Mouse (Mus musculus): ENCODE measurements around the gene Smg6. TPM values are rescaled to one million over a fixed set of nuclear protein-coding genes. Genes with fewer than 3 reads are reported as not detected.
A peak's percentile ranks its signal among the peaks of the same experiment; 100 is the strongest.

Gene Smg6
- polyA plus RNA-seq, 1 experiment from 2014 or later: 18.5 TPM

DNA sequence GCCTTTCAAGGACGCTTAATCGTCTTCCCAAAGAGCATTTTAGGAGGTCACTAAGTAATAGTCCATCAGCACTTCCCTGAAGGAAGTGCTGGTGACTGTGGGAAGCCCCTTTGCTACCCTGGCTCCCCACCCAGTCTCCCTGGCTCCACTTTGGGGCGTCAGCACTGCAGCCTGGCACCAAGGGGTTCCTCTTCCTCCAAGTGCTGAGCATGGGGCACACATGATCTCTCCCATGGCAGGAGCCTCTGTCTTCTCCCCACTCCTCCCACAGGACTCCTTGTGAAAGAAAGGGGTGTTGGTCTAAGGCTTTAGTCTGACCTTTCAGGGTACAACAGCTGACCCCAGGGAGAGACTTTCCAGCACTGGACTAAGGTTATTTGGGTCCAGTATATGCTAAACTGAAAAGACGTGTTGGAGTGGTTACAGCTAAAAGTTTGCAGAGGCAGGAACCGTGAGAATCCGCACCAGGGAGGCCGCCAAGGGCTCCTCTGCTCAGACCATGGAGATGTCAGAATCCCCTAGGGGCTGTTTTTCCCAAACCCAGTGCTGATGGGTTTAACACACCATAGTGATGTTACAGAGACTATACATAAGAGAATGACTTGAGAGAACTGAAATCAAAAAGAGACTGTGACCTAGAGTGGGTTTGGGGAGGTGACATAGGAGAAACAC is 122.2 kb downstream of the Smg6 start:
- Histone ChIP-seq H3K4me3 (ENCODE audit: low read depth, low read length) (no peak overlapping the region), H3K27ac (replicated peaks; ENCODE audit: low read depth, low read length) (peak overlapping the region; percentile 67; the same call in 1 of the 2 replicates), H3K4me1 (ENCODE audit: control insufficient read depth, insufficient read depth, low read length) (peaks cover 55% of the 10 kb centered on the region), H3K27me3 (ENCODE audit: control insufficient read depth, insufficient read depth, low read length) (no peaks in the 10 kb centered on the region), H3K36me3 (ENCODE audit: control insufficient read depth, insufficient read depth, low read length) (no peaks in the 10 kb centered on the region), H3K9ac (ENCODE audit: low read length) (no peak overlapping the region), H3K4me2 (ENCODE audit: low read depth, severe bottlenecking) (no peak overlapping the region), H3K9me3 (ENCODE audit: control insufficient read depth, low read length) (no peaks in the 10 kb centered on the region)
- 84% methylated on average over 7 of the region's 7 CpGs for WGBS
- ATAC-seq (ENCODE audit: insufficient number of reproducible peaks, low FRiP score, low TSS enrichment, low read depth): no peak
- DNase-seq (ENCODE audit: low spot score): no peak

DNA sequence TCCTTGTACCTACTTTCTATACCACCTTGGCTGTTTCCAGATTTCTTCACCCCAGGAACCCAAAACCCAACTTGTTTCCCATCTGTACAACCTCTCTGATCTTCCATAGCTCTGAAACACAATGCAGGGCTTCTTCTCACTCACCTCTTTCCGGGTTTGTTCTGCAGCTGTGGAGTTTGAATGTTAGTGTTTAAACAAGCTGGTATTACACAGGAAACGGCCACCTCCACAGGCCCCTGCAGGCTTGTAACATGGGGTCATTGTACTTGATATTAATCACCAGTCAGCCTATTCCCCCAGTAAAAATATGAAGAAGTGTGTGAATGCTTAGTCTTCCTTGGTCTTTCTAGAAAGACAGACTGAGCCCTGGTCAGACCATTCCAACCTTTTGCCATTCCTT is 123.5 kb downstream of the Smg6 start:
- Histone ChIP-seq H3K36me3 (ENCODE audit: control insufficient read depth, insufficient read depth, low read length) (no peaks in the 10 kb centered on the region), H3K27ac (replicated peaks; ENCODE audit: low read depth, low read length) (peak overlapping the region; percentile 83)
- DNase-seq (ENCODE audit: low spot score): peak; percentile 47

GRCm38 (mm10) chr11:75049807-75050206 is 124.2 kb downstream of the Smg6 start:
- ATAC-seq (ENCODE audit: insufficient number of reproducible peaks, low FRiP score, low TSS enrichment, low read depth): peak; percentile 82
- 24% methylated on average over 2 of the region's 2 CpGs for WGBS
- H3K4me1 ChIP-seq (ENCODE audit: control insufficient read depth, insufficient read depth, low read length): peaks cover 65% of the 10 kb centered on the region

More for the DNA sequence above, 123.5 kb downstream of the Smg6 start:
- peaks cover 64% of the 10 kb centered on the region for H3K4me1 ChIP-seq (ENCODE audit: control insufficient read depth, insufficient read depth, low read length)
- ATAC-seq (ENCODE audit: insufficient number of reproducible peaks, low FRiP score, low TSS enrichment, low read depth): no peak
- no peaks in the 10 kb centered on the region for H3K9me3 ChIP-seq (ENCODE audit: control insufficient read depth, low read length)
- H3K4me3 ChIP-seq (ENCODE audit: low read depth, low read length): no peak overlapping the region
- WGBS: 13% methylated on average over 2 of the region's 2 CpGs
- peak overlapping the region; percentile 10; the same call in 1 of the 2 replicates for H3K4me2 ChIP-seq (ENCODE audit: low read depth, severe bottlenecking)
- no peaks in the 10 kb centered on the region for H3K27me3 ChIP-seq (ENCODE audit: control insufficient read depth, insufficient read depth, low read length)
- H3K9ac ChIP-seq (ENCODE audit: low read length): no peak overlapping the region

GRCm38 (mm10) chr11:75051239-75051638 is 125.6 kb downstream of the Smg6 start:
- peak overlapping the region; percentile 53 for H3K27ac ChIP-seq (replicated peaks; ENCODE audit: low read depth, low read length)
- no peak overlapping the region for H3K4me2 ChIP-seq (ENCODE audit: low read depth, severe bottlenecking)
- H3K4me3 ChIP-seq (ENCODE audit: low read depth, low read length): no peak overlapping the region
- peaks cover 64% of the 10 kb centered on the region for H3K4me1 ChIP-seq (ENCODE audit: control insufficient read depth, insufficient read depth, low read length)
- no peaks in the 10 kb centered on the region for H3K27me3 ChIP-seq (ENCODE audit: control insufficient read depth, insufficient read depth, low read length)
- H3K9ac ChIP-seq (ENCODE audit: low read length): no peak overlapping the region
- no peak for DNase-seq (ENCODE audit: low spot score)
- WGBS: 60% methylated on average over 1 of the region's 1 CpGs
- H3K9me3 ChIP-seq (ENCODE audit: control insufficient read depth, low read length): no peaks in the 10 kb centered on the region
- H3K36me3 ChIP-seq (ENCODE audit: control insufficient read depth, insufficient read depth, low read length): no peaks in the 10 kb centered on the region
- ATAC-seq (ENCODE audit: insufficient number of reproducible peaks, low FRiP score, low TSS enrichment, low read depth): no peak

More at GRCm38 (mm10) chr11:75049807-75050206, 124.2 kb downstream of the Smg6 start:
- H3K4me2 ChIP-seq (ENCODE audit: low read depth, severe bottlenecking): no peak overlapping the region
- no peaks in the 10 kb centered on the region for H3K36me3 ChIP-seq (ENCODE audit: control insufficient read depth, insufficient read depth, low read length)
- H3K27ac ChIP-seq (replicated peaks; ENCODE audit: low read depth, low read length): peak overlapping the region; percentile 83
- H3K4me3 ChIP-seq (ENCODE audit: low read depth, low read length): no peak overlapping the region
- H3K9ac ChIP-seq (ENCODE audit: low read length): no peak overlapping the region
- DNase-seq (ENCODE audit: low spot score): peak; percentile 75
- no peaks in the 10 kb centered on the region for H3K27me3 ChIP-seq (ENCODE audit: control insufficient read depth, insufficient read depth, low read length)
- no peaks in the 10 kb centered on the region for H3K9me3 ChIP-seq (ENCODE audit: control insufficient read depth, low read length)

DNA sequence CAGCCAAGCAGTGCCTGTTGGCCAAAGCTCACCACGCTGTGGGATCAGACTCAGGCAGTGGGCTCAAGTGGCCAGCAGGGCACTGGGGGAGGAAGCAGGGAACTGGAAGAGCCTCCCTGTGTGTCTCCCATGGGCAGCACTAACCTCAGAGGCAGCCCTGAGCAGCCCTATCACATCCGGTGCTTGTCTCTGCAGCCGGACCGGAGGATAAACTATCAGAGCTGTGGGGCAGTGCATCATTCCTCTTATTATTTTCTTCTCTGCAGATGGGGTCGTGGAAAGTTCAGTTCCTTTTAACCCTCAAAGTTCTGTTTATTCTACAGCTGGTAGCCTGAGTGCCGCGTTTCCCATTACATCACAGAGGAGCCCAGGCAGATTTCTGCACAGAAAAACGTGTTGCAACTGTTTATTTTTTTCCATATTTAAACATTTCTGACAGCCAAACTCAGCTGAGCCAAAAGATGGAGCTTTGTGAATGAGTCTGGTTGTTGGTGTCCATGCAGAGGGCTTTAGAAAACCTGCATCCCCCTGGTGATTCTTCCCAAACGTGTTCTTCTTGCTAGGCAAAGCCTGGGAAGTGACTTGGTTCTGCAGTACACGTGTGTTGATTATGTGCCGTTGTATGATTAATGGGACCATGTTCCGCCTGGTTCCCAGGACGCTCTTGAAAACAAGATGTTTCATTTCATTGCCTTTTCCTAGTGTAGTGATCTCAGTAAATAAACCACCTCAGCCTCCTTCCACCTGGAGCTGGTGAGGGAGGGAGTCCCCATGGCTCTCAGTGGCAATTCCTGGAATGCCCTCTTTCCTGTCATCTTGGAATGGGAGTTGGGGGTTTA is 126.3 kb downstream of the Smg6 start:
- no peak overlapping the region for H3K4me2 ChIP-seq (ENCODE audit: low read depth, severe bottlenecking)
- peak overlapping the region; percentile 53 for H3K27ac ChIP-seq (replicated peaks; ENCODE audit: low read depth, low read length)
- no peak overlapping the region for H3K9ac ChIP-seq (ENCODE audit: low read length)
- WGBS: 40% methylated on average over 13 of the region's 13 CpGs
- no peaks in the 10 kb centered on the region for H3K36me3 ChIP-seq (ENCODE audit: control insufficient read depth, insufficient read depth, low read length)
- no peak for DNase-seq (ENCODE audit: low spot score)
- H3K4me3 ChIP-seq (ENCODE audit: low read depth, low read length): no peak overlapping the region
- ATAC-seq (ENCODE audit: insufficient number of reproducible peaks, low FRiP score, low TSS enrichment, low read depth): no peak; the same call in 1 of the 2 replicates
- no peaks in the 10 kb centered on the region for H3K27me3 ChIP-seq (ENCODE audit: control insufficient read depth, insufficient read depth, low read length)
- no peaks in the 10 kb centered on the region for H3K9me3 ChIP-seq (ENCODE audit: control insufficient read depth, low read length)
- H3K4me1 ChIP-seq (ENCODE audit: control insufficient read depth, insufficient read depth, low read length): peaks cover 58% of the 10 kb centered on the region

- Histone ChIP-seq H3K36me3 (ENCODE audit: control insufficient read depth, insufficient read depth, low read length) (no peaks in the 10 kb centered on the region), H3K4me1 (ENCODE audit: control insufficient read depth, insufficient read depth, low read length) (peaks cover 53% of the 10 kb centered on the region), H3K4me2 (ENCODE audit: low read depth, severe bottlenecking) (no peak overlapping the region), H3K27me3 (ENCODE audit: control insufficient read depth, insufficient read depth, low read length) (no peaks in the 10 kb centered on the region), H3K9me3 (ENCODE audit: control insufficient read depth, low read length) (no peaks in the 10 kb centered on the region), H3K4me3 (ENCODE audit: low read depth, low read length) (no peak overlapping the region), H3K9ac (ENCODE audit: low read length) (no peak overlapping the region), H3K27ac (replicated peaks; ENCODE audit: low read depth, low read length) (peak overlapping the region; percentile 26; the same call in 1 of the 2 replicates)
- DNase-seq (ENCODE audit: low spot score): no peak
- WGBS: 95% methylated on average over 2 of the region's 2 CpGs
- no peak for ATAC-seq (ENCODE audit: insufficient number of reproducible peaks, low FRiP score, low TSS enrichment, low read depth)
Observed at GRCm38 (mm10) chr11:75053020-75053419, 127.4 kb downstream of the Smg6 start.

- DNase-seq (ENCODE audit: low spot score) (no peak), ATAC-seq (ENCODE audit: insufficient number of reproducible peaks, low FRiP score, low TSS enrichment, low read depth) (no peak)
- Histone ChIP-seq H3K27me3 (ENCODE audit: control insufficient read depth, insufficient read depth, low read length) (no peaks in the 10 kb centered on the region), H3K4me1 (ENCODE audit: control insufficient read depth, insufficient read depth, low read length) (peaks cover 46% of the 10 kb centered on the region), H3K9ac (ENCODE audit: low read length) (no peak overlapping the region), H3K27ac (replicated peaks; ENCODE audit: low read depth, low read length) (peak overlapping the region; percentile 68), H3K4me2 (ENCODE audit: low read depth, severe bottlenecking) (no peak overlapping the region), H3K9me3 (ENCODE audit: control insufficient read depth, low read length) (no peaks in the 10 kb centered on the region), H3K4me3 (ENCODE audit: low read depth, low read length) (no peak overlapping the region), H3K36me3 (ENCODE audit: control insufficient read depth, insufficient read depth, low read length) (no peaks in the 10 kb centered on the region)
- WGBS: 48% methylated on average over 7 of the region's 7 CpGs
Observed at GRCm38 (mm10) chr11:75053722-75054121, 128.1 kb downstream of the Smg6 start.

GRCm38 (mm10) chr11:75054184-75054877 is 128.7 kb downstream of the Smg6 start:
- H3K36me3 ChIP-seq (ENCODE audit: control insufficient read depth, insufficient read depth, low read length): no peaks in the 10 kb centered on the region
- peaks cover 40% of the 10 kb centered on the region for H3K4me1 ChIP-seq (ENCODE audit: control insufficient read depth, insufficient read depth, low read length)
- no peak overlapping the region for H3K4me2 ChIP-seq (ENCODE audit: low read depth, severe bottlenecking)

More at GRCm38 (mm10) chr11:75054184-75054877, 128.7 kb downstream of the Smg6 start:
- H3K9ac ChIP-seq (ENCODE audit: low read length): no peak overlapping the region
- 37% methylated on average over 5 of the region's 5 CpGs for WGBS
- ATAC-seq (ENCODE audit: insufficient number of reproducible peaks, low FRiP score, low TSS enrichment, low read depth) (peak; percentile 46), DNase-seq (ENCODE audit: low spot score) (no peak)
- H3K4me3 ChIP-seq (ENCODE audit: low read depth, low read length): no peak overlapping the region
- no peaks in the 10 kb centered on the region for H3K27me3 ChIP-seq (ENCODE audit: control insufficient read depth, insufficient read depth, low read length)
- H3K9me3 ChIP-seq (ENCODE audit: control insufficient read depth, low read length): no peaks in the 10 kb centered on the region
- H3K27ac ChIP-seq (replicated peaks; ENCODE audit: low read depth, low read length): peak overlapping the region; percentile 66

Data from limb, embryonic 11.5 days (tissue).